Mouse (Mus musculus) lung, adult 2 months (tissue): ENCODE results near the gene Plekhg4.

ENCODE experiments used
- CTCF ChIP-seq: fragments of 200-500 bp; IDR thresholded peaks from 2 replicates; pipeline ENCODE4 v1.5.1; 2011; ENCODE audit warnings: mild to moderate bottlenecking, low read length, control low read depth; ENCODE audit not compliant: insufficient read depth
- POLR2A ChIP-seq: fragments of 200-500 bp; IDR thresholded peaks from 2 replicates; pipeline ENCODE4 v1.6.1; 2011; ENCODE audit warnings: low read depth, mild to moderate bottlenecking, control low read depth, low read length, borderline replicate concordance; ENCODE audit errors: extremely low read depth

GRCm38 (mm10) chr8:105409947-105410346, 36.9 kb downstream of the Plekhg4 start:
- TF ChIP-seq CTCF (no peak), POLR2A (no peak)
